Mouse (Mus musculus) kidney, adult 2 months (tissue): ENCODE data around the gene Fam229a. TPM values are rescaled to one million over a fixed set of nuclear protein-coding genes. Genes with fewer than 3 reads are reported as not detected.

Experiments used
- DNase-seq: peaks from one replicate; pipeline ENCODE4 v3.0.0; 2021
- H3K27ac ChIP-seq: fragments of 200-500 bp; 2 replicates; pipeline ENCODE4 v1.5.1; 2012; ENCODE audit warnings: low read depth, low read length, control low read depth, inconsistent platforms; ENCODE audit not compliant: insufficient read depth
- H3K27me3 ChIP-seq: fragments of 200-500 bp; replicated peaks from 2 replicates; pipeline ENCODE4 v1.6.1; 2012; ENCODE audit warnings: mild to moderate bottlenecking, moderate library complexity, low read length, inconsistent platforms; ENCODE audit not compliant: control insufficient read depth, insufficient read depth
- H3K36me3 ChIP-seq: fragments of 200-500 bp; 2 replicates; pipeline ENCODE4 v1.6.1; 2012; ENCODE audit warnings: mild to moderate bottlenecking, moderate library complexity, low read length, inconsistent platforms; ENCODE audit not compliant: control insufficient read depth, insufficient read depth
- H3K4me1 ChIP-seq: fragments of 200-500 bp; 2 replicates; pipeline ENCODE4 v1.6.1; 2011; ENCODE audit warnings: low read length; ENCODE audit not compliant: control insufficient read depth, insufficient read depth
- H3K4me3 ChIP-seq: fragments of 200-500 bp; 2 replicates; pipeline ENCODE4 v1.5.1; 2011; ENCODE audit warnings: mild to moderate bottlenecking, low read depth, low read length, control low read depth; ENCODE audit not compliant: insufficient read depth
- CTCF ChIP-seq: fragments of 200-500 bp; conservative IDR thresholded peaks from 2 replicates; pipeline ENCODE4 v1.5.1; 2011; ENCODE audit warnings: low read depth, mild to moderate bottlenecking, control low read depth, low read length, moderate library complexity, mixed read lengths; ENCODE audit not compliant: insufficient read depth, insufficient read length
- POLR2A ChIP-seq: fragments of 200-500 bp; IDR thresholded peaks from one replicate; pipeline ENCODE4 v1.6.1; 2011; ENCODE audit warnings: low read depth, low read length, control low read depth
- WGBS: fragments of 180-500 bp; shearing (Covaris S2); methylation state at CpG from one replicate; pipeline ENCODE4 v1.1.7; 2018; 5-methylcytosine and 5-hydroxymethylcytosine counted together
- polyA plus RNA-seq: library from polyadenylated mRNA; depleted of rRNA; stranded (reverse); fragments of >200 nt; gene quantifications from 2 replicates; pipeline ENCODE4 v1.2.3, GENCODE M21; 2012

Gene Fam229a
- polyA plus RNA-seq, 1 experiment, result 0.94 TPM

DNA sequence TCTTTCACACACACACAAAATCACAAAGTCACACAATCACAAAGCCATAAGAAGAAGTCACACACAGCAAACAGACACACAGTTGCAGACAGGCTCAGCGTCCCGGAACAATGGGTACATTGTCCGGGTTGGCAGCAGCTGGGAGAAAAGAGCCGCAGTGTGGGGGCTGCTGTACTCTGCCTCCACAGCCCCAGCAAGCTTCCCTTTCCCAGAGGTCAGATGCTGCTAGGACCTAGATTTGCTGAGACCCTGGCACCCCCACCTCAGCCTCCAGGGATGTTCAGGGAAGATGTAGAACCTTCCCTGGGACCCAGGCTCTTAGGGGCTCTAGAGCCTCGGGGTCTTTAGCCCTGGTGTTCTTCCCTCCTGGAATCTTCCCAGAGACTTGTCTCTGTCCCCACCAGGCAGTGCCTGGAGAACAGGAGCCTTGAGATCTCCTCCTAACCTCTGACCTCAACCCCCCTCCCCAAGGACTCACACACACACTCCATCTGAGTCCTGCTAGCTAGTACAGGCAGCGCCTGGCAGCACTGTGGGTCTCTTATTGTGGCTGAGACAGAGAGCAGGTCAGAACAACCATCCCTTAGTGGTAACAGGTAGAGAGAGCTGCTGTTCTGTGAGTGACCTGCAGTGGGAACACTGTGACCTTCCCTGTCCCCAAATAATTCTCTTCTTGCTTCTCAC is 20.6 kb downstream of the Fam229a start:
- 70% methylated on average over 6 of the region's 6 CpGs for WGBS
- H3K4me1 ChIP-seq, result no peaks in the 10 kb centered on the region
- H3K4me3 ChIP-seq, result no peak overlapping the region
- H3K27me3 ChIP-seq, result 0 out of 2 replicates have a peak, but pooled peaks cover 2% of the 10 kb centered on the region
- DNase-seq, result no peak
- H3K27ac ChIP-seq, result no peak overlapping the region
- no peak for TF ChIP-seq CTCF
- TF ChIP-seq POLR2A, result no peak
- H3K36me3 ChIP-seq, result no peaks in the 10 kb centered on the region

DNA sequence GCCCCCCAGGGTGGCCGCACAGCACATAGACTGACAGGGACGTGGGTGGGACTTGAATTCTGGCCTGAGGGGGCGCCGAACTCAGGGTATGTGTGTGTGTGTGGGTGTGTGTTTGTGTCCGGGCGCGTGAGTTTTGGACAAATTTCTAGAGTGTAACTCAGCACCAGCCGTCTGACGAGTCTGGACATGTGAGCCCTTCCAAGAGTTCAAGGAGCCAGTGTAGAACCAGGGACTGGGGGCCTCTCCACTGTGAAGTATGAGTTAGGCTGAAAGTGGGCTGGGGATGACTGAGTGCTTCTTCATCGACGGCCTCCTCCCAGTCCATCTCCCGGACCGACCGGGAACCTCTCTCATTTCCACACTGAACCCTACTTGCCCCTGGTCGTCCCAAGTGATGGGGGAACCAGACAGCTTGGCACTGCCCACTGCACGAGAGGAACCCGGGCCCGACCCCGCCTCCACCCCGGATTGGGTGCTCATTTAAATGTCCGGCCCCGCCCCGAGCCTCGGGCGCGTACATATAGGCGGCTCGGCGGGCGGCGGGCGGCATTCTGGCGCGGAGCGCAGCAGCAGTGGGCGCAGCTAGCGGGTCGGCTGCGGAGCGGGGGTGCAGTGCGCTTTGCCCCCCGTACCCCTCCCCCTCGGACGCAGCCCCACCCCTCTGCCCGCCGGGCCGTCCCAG is 22.2 kb downstream of the Fam229a start, which contains the start of gene Marcksl1:
Gene Marcksl1 (plus strand): TSS at position 496 of the 682 bp plus-strand sequence.
- Histone ChIP-seq H3K4me1 (no peaks in the 10 kb centered on the region), H3K4me3 (peak within 1 kb of the TSS; percentile 67), H3K27me3 (0 out of 2 replicates have a peak, but pooled peaks cover 2% of the 10 kb centered on the region), H3K27ac (no peak within 1 kb of the TSS), H3K36me3 (no peaks in the 10 kb centered on the region)
- 14% methylated on average over 47 of the region's 47 CpGs for WGBS
- TF ChIP-seq CTCF (no peak), POLR2A (peak; percentile 64)
- peak; percentile 88 for DNase-seq

DNA sequence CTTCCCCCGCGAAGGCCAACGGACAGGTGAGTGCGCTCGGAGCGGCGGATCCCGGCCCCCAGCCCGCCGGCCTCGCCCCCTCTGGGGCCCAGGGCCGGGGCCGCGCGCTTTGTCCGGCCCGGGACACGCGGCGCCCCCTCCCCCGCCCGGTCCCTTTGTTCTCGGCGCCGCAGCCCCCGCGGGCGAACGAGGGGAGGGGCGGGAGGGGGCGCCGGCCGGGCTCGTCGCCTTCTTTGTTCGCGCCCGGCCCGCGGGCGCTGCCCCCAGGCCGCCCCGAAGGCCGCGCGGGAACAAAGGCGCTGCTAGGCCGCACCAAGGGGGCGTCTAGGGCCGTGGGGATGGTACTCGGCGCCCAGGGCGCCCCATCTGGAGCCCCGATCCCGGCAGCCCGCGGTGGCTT is 22.9 kb downstream of the Fam229a start:
- Histone ChIP-seq H3K4me3 (peak overlapping the region; percentile 67), H3K36me3 (no peaks in the 10 kb centered on the region), H3K27ac (no peak overlapping the region), H3K27me3 (0 out of 2 replicates have a peak, but pooled peaks cover 2% of the 10 kb centered on the region), H3K4me1 (no peaks in the 10 kb centered on the region)
- WGBS, result 1% methylated on average over 49 of the region's 57 CpGs
- no peak for TF ChIP-seq CTCF
- no peak for TF ChIP-seq POLR2A
- DNase-seq, result no peak

DNA sequence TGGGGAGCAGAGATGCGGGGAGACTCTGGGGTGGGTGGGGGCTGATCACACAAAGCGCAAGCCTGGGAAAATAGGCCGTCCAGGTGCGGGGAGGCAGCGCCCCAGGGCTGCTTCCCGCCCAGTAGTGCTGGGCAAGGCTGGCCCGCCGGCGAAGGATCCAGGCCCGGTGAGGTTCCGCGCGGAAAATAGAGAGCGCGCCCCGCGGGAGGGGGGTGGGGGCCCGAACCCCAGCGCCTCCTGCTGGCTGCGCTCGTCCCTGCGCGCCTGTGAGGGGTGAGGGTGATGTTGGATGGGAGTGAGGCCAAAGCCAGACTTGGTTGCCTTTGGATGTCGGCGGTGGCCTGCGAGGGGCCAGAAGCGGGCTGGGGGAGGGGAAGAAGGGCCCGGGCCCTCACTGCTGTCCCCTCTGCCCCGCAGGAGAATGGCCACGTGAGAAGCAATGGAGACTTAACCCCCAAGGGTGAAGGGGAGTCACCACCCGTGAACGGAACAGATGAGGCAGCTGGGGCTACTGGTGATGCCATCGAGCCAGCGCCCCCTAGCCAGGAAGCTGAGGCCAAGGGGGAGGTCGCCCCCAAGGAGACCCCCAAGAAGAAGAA is 23.4 kb downstream of the Fam229a start:
- DNase-seq, result peak; percentile 40
- peak overlapping the region; percentile 67 for H3K4me3 ChIP-seq
- 0 out of 2 replicates have a peak, but pooled peaks cover 2% of the 10 kb centered on the region for H3K27me3 ChIP-seq
- no peak for TF ChIP-seq POLR2A
- peak; percentile 49 for TF ChIP-seq CTCF
- no peaks in the 10 kb centered on the region for H3K36me3 ChIP-seq
- H3K27ac ChIP-seq, result no peak overlapping the region
- 4% methylated on average over 34 of the region's 35 CpGs for WGBS
- no peaks in the 10 kb centered on the region for H3K4me1 ChIP-seq

DNA sequence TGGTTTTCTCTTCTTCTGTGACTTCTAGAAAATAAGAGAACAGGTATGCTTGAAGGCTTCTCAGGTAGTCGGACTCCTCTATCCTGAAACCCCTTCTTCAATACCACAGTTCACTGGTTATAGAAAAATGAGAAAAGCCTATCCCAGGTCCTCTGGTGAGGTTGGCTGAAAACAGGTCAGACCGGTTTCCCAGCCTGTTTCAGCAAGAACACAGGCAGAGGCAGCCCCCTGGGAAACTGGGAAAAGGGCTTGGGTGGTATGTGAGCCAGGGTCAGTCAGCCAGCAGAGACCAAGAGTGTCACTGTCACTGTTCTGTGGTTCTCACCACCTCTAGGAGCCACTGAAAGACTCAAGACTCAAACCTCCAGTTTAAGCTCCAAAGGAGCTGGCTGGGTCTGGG is 25.9 kb downstream of the Fam229a start:
- no peaks in the 10 kb centered on the region for H3K36me3 ChIP-seq
- H3K4me1 ChIP-seq, result no peaks in the 10 kb centered on the region
- peak; percentile 68 for DNase-seq
- H3K27me3 ChIP-seq, result 0 out of 2 replicates have a peak, but pooled peaks cover 2% of the 10 kb centered on the region
- TF ChIP-seq CTCF (no peak), POLR2A (no peak)
- WGBS, result 32% methylated on average over 2 of the region's 2 CpGs
- no peak overlapping the region for H3K4me3 ChIP-seq
- peak overlapping the region; percentile 72 for H3K27ac ChIP-seq

DNA sequence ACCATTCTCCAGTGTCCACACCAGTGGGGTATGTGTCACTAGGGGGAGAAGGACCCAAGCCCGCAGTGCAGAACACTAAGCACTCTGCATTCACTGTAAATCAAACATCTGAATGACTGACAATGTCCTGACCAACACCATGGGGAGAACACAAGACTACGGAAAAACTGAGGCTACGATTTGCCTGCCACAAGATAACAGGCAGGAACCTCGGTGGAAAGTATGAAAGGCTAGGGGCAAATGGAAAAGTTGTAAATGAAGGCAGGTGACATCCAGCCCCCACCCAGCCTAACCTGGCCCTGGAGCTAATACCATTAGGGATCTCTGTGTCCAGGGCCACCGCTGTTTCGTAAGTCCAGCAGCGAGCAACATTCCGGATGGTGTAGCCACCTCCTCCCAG is 27.5 kb downstream of the Fam229a start:
- Histone ChIP-seq H3K27me3 (0 out of 2 replicates have a peak, but pooled peaks cover 2% of the 10 kb centered on the region), H3K36me3 (no peaks in the 10 kb centered on the region), H3K4me1 (no peaks in the 10 kb centered on the region), H3K27ac (no peak overlapping the region), H3K4me3 (no peak overlapping the region)
- no peak for DNase-seq
- 83% methylated on average over 8 of the region's 8 CpGs for WGBS
- TF ChIP-seq CTCF (no peak), POLR2A (no peak)

DNA sequence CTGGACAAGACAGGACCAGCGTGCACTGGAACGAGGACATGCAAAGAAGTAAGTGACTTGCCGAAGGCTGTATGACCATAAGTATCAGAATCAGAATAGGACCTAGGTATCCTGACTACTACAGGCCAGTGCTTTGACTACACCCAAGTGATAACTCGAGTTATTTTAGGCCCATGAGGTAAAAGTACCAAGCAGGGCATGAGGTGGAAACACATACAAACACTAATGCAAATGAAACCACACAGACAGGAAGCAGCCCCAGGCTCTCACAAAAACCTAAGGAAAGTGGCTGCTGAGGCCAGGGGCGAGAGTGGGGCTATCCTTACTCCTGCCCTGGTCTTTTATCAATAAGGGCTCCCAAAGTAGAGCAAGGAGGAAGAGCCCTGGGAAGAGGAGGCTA is 34.3 kb downstream of the Fam229a start:
- Histone ChIP-seq H3K27me3 (no peaks in the 10 kb centered on the region), H3K4me3 (no peak overlapping the region), H3K4me1 (no peaks in the 10 kb centered on the region), H3K36me3 (no peaks in the 10 kb centered on the region; the same call in 1 of the 2 replicates), H3K27ac (no peak overlapping the region)
- 87% methylated on average over 5 of the region's 5 CpGs for WGBS
- TF ChIP-seq POLR2A (no peak), CTCF (no peak)
- no peak for DNase-seq
